Mouse (Mus musculus) spleen, embryonic (tissue): ENCODE measurements around the gene Tmem238.

Experiments
- CTCF ChIA-PET: fragments of 350-600 bp; sonication (Branson Sonifier 250); formaldehyde crosslinking; loops from one replicate; lab custom pipeline; 2022; lab: Charles Lee

The Tmem238 gene

DNA sequence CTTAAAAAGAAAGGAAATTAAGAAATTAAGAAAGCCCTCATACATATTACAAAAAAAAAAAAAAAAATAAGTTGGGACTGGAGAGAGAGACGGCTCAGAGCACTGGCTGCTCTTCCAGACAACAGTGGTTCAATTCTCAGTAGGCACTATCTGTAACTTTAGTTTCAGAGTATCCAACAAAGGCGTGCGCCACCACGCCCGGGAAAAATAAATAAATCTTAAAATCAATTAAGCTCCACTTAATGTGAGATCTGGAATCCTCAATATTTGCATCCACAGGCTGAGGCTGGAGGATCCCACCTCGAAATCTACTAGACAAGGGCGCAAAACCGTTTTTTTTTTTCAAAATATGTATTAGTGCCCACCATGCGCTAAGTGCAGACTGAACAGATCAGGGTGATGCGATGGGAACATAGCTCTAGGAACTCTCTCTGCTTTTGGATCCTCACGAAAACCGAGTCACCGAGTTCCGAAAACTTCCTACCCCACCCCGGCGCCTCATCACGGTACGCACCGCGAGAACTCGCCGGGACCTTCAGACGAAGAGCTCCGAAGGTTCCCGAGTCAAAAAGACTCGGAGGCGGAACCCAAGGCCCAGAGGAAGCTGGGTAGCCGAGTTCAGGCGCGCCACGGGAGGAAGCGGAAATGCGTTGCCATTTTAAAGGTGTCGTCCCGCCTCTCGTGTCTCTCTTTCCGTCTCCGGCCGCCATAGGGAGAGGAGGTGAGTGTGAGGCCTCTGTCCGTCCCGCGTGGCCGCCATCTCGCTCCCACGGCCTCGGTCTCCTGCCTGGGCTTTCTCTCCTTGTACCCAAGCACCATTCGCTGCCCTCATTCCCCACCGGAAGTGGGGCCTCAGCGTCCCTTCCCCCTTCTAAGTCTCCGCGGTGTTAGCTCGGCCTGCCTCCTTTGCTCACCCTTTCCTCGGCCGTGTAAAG lies 3.1 kb upstream of the Tmem238 start, which contains the start of gene Rpl28:
TSS of gene Rpl28 (plus strand) at position 597 of the 935 bp plus-strand sequence.
- CTCF ChIA-PET: interaction anchor here (0.7 to 1.7 kb wide), 3 partner anchors 54 to 1382 kb away, joined by 3 to 6 read pairs (median 4); partner anchors contain the start of gene Tsen34

DNA sequence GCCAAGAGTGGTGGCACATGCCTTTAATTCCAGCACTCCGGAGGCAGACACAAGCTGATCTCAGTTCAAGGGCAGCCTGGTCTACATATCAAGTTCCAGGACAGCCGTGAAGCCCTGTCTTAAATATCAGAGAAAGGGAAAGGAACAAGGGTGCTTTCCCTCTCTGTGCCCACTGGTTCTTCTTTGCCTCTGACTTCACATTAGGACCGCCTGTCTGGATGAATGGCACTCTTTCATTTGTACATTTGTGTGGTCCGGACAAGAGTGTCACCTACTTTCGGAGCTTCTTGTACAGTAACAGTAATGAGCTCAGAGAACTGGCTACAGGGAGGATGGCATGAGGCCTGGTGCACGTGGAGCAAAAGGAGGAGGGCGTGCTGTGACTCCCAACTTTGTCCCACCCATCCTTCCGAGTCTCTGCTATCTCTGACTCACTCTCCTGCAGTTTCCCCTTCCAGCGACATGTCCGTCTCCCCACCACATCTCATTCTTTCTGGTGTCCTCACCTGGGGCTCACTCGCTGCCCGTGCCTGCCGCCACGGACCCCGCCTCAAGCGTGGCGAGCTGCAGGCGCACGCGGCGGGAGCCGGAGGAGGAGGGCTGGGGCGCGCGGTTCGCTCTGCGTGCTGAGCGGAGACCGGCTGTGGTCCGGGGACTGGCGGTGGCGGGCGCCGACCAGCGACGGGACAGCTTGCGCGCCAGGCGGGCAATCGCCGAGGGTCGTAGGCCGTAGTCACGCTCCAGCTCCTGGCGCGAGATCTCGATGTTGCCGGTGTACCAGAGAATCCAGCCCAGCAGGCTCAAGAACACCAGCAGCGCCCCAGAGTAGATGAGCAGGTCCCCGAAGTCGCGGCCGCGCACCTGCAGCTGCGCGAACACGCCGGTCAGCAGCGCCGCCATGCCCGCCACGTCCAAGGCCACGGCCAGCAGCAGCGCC lies 689 bp downstream of the Tmem238 start:
- CTCF ChIA-PET: interaction anchor here (0.8 kb wide), 1 partner anchor 204 kb away, joined by 3 read pairs; no protein-coding TSS in a partner anchor

DNA sequence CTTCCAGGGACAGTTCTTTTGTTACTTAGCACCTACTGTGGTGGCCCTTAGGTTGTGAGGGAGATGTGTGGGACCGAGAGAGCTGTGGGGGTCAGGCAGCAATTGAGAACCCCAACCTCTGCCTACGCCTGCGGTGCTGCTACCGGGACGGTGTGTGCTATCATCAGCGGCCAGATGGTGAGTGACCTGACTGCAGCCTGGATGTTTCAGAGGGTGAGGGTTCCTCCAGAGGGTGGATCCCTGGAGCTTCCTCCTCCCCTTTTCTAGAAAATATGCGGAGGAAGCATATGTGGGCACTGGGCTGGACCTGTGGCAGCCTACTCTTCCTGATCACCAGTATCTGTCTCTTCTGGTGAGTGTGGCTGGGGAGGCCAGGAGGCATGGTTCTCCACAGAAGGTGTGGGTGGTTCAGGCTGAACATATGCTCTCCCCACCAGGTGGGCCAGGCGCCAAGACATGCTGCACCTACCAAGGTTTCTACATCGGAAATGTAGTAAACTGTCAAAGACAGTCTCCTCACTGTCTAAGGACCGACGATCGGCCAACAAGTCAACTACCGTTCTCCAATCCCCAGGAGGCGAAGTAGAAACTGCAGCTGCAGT lies 5.7 kb downstream of the Tmem238 start:
- CTCF ChIA-PET: no interaction called here

DNA sequence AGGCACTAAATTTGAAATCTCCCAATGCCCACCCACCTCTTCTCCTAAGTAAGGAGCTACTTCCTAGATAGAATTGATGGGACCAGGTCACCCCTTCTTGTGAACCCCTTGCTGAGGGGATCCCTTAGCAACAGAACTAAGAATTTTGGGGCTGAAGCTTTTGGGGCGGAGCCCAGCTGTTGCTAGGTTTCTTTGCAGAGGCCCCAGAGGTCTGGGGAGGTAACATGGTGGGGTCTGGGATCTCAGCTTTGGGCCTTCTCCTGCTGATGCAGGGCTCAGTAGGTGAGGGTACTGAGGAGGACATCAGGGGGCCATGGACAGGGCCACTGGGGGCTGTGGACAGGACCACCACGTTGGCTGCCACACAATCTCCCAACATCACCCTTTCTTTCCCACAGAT lies 6.7 kb downstream of the Tmem238 start, which contains the start of the genes Il11 and Tmem190:
TSS of gene Il11 (minus strand) at position 101 of the 400 bp plus-strand sequence.
TSS of gene Tmem190 (plus strand) at position 179 of the 400 bp plus-strand sequence.
- CTCF ChIA-PET: no interaction called here

DNA sequence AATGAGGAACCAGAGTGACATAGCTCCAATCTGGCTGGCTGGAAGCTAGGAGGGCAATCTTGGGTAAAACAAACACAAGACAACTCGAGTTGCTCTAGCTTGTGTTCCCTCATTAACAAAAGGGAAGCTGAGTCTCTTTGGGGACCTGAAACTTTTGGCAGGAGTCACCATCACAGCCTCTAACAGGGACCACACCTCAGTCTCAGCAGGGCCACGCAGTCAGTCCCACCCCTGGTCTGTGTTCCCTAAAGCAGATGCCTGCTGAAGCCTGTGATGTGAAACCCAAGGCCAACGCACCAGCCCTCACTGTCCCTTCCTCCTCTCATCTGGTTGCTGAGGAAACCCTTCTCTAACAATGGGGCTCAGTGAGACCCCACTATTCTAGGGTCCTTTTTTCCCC lies 7.3 kb downstream of the Tmem238 start:
- CTCF ChIA-PET: no interaction called here

DNA sequence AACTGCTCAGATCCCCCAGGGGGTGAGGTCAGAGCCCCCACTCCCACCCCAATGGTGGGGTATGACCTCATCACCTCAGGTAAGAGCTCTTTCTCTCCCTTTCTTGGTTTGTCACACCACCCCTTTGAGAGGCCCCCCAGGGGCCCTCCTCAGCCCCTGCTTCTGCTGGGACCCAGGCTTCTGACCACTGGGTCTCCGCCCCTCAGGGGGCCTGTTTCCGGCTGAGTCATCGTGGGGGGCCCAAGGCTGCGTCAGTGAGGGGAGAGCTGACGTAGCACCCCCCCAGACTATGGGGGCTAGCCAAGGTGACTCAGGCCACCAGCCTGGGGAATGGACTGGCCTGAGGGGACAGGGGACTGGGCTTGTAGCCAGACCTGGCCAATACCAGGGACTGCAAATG lies 9.5 kb downstream of the Tmem238 start:
- CTCF ChIA-PET: no interaction called here

DNA sequence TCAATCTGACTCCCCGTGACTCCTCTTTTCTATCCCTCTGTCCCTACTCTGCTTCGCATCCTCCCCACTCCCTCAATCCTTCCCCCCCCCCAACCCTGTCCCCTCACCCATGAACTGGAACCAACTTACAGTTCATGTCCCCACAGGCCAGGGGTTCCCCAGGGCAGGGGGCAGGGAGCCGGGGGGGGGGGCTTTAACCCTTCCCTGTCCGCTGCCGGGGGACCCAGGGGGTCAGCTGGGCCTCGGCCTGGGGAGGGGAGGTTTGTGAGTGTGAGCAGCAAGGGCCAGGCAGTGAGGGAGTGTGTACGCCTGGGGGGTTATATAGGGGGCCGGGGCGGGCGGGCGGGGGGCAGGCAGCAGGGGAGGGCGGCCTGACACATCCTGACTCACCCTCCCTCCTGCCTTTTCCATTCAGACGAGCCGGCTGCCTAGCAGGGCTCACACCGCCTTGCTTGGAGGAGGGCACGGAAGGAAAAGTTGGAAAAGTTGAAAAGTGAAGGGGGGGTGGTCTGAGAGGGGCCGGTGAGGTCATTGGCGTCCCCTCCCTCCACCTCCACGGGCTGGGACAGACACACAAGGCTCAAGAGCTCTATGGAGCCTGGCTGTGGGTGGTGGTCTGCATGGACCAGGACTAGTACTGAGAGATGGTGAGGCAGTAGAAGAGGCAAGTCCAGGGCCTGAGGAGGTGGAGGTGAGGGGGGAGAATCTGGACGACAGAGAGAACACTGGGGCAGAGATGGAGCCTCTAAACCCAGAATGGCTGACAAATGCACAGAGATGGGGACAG lies 11.4 kb downstream of the Tmem238 start:
- CTCF ChIA-PET: no interaction called here

DNA sequence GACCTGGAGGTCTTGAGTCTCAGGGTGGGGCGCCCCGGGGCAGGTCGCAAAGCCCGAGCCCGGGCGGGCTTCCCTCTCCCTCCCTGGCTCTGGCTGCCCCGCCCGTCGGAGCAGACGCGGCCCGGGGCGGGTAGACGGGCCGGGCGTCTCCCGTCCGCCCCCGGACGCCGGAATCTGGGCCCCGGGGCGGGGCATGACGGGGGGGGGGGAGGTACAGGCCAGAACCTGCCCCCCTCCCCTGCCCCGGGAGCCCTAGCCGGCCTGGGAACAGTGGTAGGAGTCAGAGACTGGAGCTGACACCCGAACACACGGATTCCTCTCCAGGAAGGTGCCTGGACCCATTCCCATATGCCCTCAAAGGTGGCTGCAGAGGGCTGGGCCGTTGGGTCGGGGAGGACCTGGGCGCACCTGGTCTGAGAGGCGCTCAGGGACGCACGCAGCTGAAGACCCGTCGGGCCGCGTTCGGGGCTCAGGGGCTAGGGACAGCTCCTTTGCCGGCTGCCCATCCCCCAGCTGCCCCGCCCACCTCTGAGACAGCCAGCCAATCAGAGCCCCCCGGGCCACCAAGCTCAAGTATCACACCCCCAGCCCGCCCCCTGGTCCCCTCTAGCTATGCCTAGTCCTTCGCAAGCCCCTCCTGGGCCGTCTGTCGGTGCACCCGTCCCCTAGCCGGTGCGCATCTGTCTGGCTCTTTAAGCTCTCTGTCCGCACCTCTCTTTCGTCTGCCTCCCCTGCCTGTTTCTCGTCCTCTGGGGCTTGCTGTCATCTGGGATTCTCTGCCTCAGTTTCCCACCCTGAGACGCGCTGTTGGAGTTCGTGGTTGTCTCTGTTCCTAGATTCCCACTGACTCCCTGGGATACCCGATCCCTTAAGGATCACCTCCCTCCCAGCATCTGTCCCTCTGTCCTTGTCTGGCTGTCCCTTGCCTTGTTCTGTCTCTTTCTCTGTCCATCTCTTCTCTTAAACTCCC lies 12.3 kb downstream of the Tmem238 start:
- CTCF ChIA-PET: no interaction called here

DNA sequence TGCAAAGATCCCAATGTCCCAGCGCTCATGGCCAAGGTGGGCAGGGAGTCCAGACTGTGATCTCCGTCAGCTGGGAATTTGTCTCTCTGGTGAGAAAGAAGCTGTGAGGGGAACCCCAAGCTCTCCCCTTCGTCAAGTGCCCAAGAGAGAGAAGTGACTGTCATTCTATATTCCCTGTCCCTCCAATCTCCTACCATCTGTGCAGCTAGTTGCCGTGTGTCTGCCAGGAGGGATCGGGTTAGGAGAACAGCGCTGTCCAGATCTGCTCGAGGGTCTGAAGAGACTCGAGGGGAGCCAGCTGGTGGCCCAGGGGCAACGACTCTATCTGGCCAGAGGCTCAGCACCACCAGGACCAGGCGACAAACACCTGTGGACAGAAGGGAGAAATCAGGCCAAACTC lies 13.3 kb downstream of the Tmem238 start:
- CTCF ChIA-PET: no interaction called here

DNA sequence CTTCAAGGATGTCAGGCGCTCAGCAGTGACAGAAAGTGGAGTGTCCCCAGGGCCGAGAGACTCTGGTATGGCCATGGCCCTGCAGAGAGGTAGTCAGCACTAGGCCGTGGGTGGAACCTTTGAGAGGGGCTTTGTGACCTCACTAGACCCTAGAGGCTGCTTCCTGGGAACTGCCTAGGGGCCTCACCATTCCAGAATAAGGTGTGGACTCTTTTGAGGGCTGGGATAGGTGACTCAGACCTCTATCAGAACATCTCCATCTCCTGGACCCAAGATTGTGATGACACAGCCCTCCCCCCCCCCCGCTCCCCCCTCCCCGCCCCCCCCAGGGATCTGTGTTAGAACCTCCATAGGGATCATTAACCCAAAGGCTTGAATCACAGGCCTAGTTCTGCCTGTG lies 18.3 kb downstream of the Tmem238 start, which contains the start of gene Fam71e2:
TSS of gene Fam71e2 (minus strand) at position 101 of the 400 bp plus-strand sequence.
- CTCF ChIA-PET: no interaction called here

DNA sequence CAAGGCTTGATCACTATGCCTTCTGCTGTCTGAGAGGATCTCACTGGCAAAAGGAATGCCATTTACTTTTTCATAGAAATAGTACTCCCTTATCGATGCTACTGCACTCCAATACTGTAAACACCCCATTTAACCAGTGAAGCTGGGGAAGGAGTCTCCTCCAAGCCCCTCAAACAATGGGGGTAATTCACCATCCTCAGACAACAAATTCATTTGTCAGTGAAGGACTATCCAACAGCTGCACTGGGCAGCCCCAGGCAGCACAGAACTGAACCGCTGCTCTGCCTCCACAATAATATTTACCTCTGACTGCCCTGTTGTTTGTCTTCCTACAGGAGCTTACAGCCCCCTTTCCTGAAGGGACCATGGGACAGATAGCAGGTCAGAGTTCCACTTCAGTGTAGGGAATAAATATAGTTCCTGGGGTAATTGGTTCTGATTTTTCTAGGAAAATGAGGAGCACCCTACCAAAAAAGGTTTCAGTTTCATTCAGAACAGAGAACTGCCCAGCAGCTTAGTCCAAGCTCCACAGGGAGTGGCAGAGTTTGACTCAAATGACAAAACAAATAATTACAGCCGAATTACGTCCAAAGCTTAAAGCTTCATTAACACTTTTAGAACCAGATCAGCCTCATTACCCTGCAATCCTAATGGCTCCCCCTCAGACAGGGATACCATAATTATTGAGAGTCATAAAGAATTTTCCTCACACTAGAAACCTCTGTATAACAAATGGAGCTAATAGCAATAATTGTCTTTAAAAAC lies 24.3 kb downstream of the Tmem238 start:
- CTCF ChIA-PET: interaction anchor here (0.6 kb wide), 2 partner anchors 9 to 16 kb away, joined by 3 to 5 read pairs; no protein-coding TSS in a partner anchor

DNA sequence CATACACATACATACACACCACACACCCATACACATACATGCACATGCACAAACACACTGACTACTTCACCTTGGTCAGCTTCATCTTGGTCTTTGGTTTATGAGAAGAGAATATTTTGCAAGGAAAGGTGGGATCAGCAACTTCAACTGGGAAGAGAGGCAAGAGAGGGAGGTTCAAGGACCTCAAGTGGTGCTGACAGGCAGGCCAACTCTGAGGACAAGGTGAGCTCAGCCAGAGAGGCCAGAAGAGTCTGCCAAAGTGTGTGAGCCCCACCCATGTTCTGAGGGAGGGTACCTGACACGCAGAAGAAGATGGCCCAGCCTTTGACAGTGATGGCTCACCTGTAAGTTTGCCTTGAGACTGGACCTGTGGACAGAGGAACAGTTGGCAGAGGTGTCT lies 29.8 kb downstream of the Tmem238 start:
- CTCF ChIA-PET: no interaction called here

DNA sequence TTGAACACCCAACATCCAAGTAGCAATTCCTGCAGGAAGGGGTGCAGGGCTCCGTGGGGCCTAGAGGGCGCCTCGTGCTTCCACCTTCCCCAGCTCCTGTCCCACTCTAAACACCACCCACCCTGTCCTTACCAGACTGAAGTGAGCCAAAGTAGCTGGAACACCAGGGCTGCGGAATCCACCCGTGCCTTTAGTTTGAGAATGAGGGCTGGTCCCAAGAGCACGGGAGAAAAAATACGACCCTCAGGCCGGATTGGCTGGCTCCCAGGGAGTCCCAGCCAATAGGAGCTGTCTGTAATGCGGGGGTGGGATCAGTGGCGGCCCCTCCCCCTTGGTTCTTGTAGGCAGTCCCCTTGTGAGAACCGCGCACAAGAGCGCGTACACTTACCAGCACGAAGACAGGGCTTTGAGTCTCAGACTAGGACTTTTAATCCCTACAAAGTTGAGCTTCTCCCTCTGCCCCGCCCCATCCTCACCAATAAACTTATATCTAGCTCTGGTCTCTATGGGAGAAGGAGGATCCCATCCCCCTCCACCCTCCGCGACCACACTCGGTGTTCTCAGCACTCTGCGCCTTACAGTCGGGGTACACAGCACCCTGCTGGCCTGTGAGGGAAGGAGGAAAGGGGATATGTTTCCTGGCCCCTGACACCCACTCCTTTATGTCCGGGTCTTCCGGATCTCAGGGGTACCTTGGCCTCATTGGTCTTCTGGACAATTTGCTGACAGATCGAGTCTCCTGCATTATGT lies 36.5 kb downstream of the Tmem238 start, which contains the start of gene Cox6b2:
TSS of gene Cox6b2 (minus strand) at position 274 of the 750 bp plus-strand sequence.
- CTCF ChIA-PET: interaction anchor here (0.6 kb wide), 1 partner anchor 187 kb away, joined by 3 read pairs; no protein-coding TSS in a partner anchor

DNA sequence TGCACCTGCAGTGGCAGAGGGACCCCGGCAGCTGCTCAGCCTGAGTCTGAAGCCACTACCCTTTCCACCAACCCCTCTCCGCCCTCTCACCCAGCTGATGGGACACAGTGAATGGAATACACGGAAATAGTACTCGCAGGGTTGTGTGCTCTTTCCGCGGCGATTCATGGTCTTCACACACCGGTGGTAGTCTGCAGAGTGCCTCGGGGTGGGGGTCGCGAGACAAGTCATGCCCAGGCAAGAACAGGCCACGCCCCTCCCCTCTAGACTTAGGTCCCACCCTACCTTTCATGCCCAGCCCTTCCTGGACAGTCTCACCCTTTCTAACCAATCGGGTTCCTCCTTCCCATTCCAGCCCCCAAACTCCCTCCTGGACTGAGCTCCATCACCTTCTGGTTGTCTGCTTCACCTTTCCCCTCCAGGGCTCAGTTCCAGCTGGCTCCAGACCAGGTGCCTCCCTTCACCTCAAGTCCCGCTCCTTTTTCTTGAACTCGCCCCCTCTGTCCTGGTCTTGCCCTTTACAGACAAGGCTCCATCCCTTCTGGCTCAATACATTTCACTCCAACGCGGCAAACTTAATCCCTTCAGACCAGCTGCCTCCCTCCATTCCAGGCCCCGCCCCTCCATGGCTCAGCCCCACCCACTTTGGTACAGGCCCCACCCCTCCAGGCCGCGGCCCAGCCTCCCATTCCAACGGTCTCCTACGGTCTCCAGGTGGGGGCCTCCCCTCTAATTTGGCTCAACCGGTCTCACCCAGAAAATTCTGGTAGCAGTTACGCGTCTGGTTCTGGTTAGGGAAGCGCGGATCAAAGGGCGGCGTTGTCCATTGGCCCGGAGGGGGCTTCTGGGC lies 37.3 kb downstream of the Tmem238 start:
- CTCF ChIA-PET: interaction anchor here (0.6 kb wide), 1 partner anchor 188 kb away, joined by 3 read pairs; no protein-coding TSS in a partner anchor

DNA sequence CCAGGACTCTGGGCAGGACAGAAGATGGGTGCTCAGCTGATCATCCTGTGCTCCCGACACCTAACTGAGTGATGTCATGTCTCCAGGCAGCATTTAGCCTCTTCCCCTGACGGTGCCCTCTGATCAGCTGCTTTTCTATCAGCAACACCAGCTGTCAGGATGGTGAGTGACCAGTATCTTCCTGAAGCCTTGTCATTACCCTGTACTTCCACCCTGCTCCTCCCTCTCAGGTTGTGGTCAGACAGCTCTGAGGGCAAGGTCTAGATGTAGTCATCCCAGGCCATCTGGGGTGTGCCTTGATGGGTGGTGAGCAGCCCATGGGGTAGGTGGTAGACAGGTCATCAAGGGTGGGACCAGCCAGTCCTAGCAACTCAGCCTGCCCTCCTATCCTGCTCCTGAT lies 40.3 kb downstream of the Tmem238 start:
- CTCF ChIA-PET: no interaction called here

DNA sequence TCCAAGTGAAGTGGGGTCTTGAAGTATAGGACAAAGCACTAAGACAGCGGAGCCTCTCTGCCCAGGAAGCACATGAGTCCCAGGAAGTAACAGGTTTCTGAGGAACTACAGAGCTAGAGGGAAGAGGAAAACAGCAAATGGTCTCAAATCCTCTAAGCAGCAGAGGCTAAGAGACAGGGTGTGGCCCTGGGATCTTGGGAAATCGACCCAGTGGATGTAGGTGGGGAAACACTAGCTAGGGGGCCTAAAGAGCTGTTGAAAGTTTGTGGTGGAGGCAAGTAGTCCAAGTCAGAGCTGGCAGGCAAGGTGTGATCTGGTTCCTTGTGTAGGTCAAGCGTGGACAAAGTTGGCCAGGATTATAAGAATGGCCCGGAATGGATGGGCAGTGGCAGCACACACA lies 41.1 kb downstream of the Tmem238 start:
- CTCF ChIA-PET: no interaction called here
